Mouse (Mus musculus): ENCODE results near the gene Abca6. TPM values are rescaled to one million over a fixed set of nuclear protein-coding genes. Genes with fewer than 3 reads are reported as not detected.

Abca6 gene
- polyA plus RNA-seq (2017; shearing (Covaris generic)), result not detected

DNA sequence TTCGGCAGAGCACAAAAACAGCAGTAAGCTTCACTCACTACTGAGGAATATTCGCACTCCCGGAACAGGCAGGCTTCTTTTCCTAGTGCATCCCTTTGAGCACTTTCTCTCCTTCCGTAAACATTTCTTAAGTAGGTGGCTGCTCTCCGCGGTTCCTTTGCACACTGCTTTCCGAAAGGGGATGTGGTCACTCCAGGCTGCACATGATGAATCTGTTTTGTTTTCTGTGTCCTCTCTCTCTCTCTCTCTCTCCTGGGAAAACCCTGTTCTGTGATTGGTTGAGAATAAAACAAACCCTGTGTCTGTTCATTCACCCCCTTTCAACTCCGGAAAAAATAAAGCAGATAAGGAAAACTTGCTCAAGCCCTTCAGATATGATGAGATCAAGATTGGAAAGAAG is at the start of gene Abca6:
Gene Abca6, minus strand, starts transcription at position 243 of the 400 bp plus-strand sequence.

DNA sequence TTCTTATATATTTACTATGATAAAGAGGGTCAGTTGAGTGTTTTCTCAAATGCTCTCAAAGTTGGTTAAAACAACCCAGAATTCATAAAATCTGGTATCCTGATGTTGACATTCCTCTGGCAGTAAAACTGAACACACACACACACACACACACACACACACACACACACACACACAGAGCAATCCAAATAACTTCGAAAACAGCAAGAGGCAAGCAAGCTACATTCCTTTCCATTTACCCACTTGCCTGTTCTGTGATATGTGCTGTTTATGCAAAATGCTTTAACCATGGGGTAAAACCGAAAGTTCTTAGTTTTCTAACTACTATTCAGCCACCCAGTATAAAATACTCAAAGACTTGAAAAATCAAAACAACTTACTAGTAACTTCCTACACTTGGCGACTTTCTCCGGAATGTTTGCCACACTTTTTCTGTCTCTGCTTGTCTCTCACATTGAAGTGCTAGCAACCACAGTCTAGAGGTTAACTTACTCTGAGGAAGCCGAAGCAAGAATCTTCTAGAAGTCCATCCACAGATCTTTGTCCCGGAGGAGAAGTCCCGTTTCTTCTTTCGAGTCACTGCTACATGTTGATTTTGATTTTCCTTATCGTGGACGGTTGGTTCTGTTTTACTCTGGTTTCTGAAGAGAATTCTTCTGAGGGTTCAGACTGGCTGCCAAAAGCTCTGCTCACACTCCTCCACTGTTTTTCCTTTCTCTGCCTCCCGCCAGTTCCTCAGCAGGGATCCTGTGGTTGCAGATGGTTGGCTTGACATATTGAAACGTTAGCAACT is 83.9 kb downstream of the Abca6 start, which contains the start of gene Abca9:
Gene Abca9, minus strand, starts transcription at position 738 of the 793 bp plus-strand sequence.

Other genes starting within 250 kb of the Abca6 start
- not detected for gene Abca8a, start 155.8 kb downstream of the Abca6 start, polyA plus RNA-seq (2017; shearing (Covaris generic))
- gene Abca9, start 83.6 kb downstream of the Abca6 start, polyA plus RNA-seq (2017; shearing (Covaris generic)), result 0.04 TPM
- gene Abca5, start 85.9 kb upstream of the Abca6 start, polyA plus RNA-seq (2017; shearing (Covaris generic)), result 0.59 TPM
- gene Map2k6, start 147.3 kb upstream of the Abca6 start, polyA plus RNA-seq (2017; shearing (Covaris generic)), result 10.6 TPM